Comparison of ENCODE assay signal across 8 mouse cellular contexts in the genomic region with DNA sequence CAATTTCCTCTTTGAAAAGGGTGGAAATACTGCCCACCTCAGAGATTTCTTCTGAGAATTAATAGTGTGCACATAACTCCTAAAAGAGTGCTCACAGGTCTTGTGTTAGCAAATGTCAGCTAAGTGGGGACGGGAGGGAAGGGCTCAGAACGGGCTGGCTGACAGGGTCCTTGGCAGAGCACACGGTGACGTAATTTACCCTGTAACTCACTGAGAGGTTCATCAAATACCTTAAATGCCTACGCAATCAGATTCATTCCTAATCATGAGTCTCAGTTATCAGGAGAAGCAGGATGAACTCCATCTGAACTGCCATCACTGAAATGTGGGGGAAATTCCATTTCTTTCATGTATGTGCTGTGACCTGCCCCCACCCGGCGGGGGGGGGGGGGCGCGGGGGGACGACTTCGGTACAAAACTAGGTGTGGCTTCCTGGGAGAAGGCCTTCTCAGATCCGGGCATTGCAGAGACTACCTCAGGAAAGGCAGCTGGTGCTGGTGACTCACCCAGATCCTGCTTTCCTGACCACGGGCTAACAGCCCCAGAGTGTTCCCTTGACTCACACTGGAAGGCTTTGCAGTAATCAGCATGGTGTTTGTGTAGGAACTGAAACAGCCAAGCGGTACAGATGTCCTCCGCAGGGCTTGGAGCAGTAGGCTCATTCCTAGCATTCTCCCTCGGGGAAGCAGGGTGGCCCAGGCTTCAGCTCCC.
A peak's percentile ranks its signal among the peaks of the same experiment; 100 is the strongest.
DNase-seq lines count a peak whose midpoint lies in the region; ATAC-seq and TF ChIP-seq lines count a peak whose summit lies in the region.

No protein-coding gene starts in this region.

- no peaks in the 10 kb centered on the region for H3K36me3 ChIP-seq in hindbrain, embryonic 10.5 days
- no peaks in the 10 kb centered on the region for H3K36me3 ChIP-seq in hindbrain, embryonic 13.5 days
- H3K36me3 ChIP-seq in embryonic facial prominence, embryonic 12.5 days = no peaks in the 10 kb centered on the region
- H3K36me3 ChIP-seq in lung, embryonic 14.5 days (ENCODE audit: insufficient read depth) = no peaks in the 10 kb centered on the region
- H3K36me3 ChIP-seq in midbrain, embryonic 16.5 days (ENCODE audit: control insufficient read depth, insufficient read depth, low read length) = no peaks in the 10 kb centered on the region

- in situ Hi-C loops in Patski (cut with MboI; ENCODE audit: low pct_unique_long_range_greater_than_20kb) = loop anchor here (5.0 kb wide), 2 partner anchors 63 to 77 kb away; no protein-coding TSS in a partner anchor

- H3K4me2 ChIP-seq in hindbrain, embryonic 13.5 days = no peak overlapping the region
- H3K4me2 ChIP-seq in embryonic facial prominence, embryonic 12.5 days (replicated peaks) = no peak overlapping the region
- H3K4me2 ChIP-seq in lung, embryonic 14.5 days = peak overlapping the region; percentile 34
- H3K4me2 ChIP-seq in midbrain, embryonic 16.5 days (ENCODE audit: low read length) = no peak overlapping the region

- ATAC-seq in hindbrain, embryonic 13.5 days (ENCODE audit: low FRiP score) = no peak
- ATAC-seq in Patski = peak; percentile 98
- ATAC-seq in embryonic facial prominence, embryonic 12.5 days (ENCODE audit: insufficient number of reproducible peaks, insufficient read depth, low FRiP score, low TSS enrichment) = 0 out of 2 replicates have a peak, but pooled peaks have one; percentile 22
- ATAC-seq in lung, embryonic 14.5 days (ENCODE audit: insufficient read depth) = peak; percentile 87
- ATAC-seq in midbrain, embryonic 16.5 days = no peak

- no peak for TF ChIP-seq CTCF in Patski (IDR thresholded peaks at IDR 0.05)
- TF ChIP-seq CTCF in lung, embryonic 14.5 days (IDR thresholded peaks at IDR 0.05; ENCODE audit: low read depth) = no peak

- peaks cover 26% of the 10 kb centered on the region for H3K4me1 ChIP-seq in hindbrain, embryonic 10.5 days (replicated peaks)
- peaks cover 8% of the 10 kb centered on the region for H3K4me1 ChIP-seq in hindbrain, embryonic 13.5 days (replicated peaks)
- peaks cover 14% of the 10 kb centered on the region for H3K4me1 ChIP-seq in embryonic facial prominence, embryonic 12.5 days
- H3K4me1 ChIP-seq in lung, embryonic 14.5 days (ENCODE audit: insufficient read depth) = peaks cover 6% of the 10 kb centered on the region; the same call in 1 of the 2 replicates
- no peaks in the 10 kb centered on the region for H3K4me1 ChIP-seq in midbrain, embryonic 16.5 days (ENCODE audit: control insufficient read depth, insufficient read depth, low read length)

- DNase-seq in hindbrain, embryonic 10.5 days (ENCODE audit: low spot score) = no peak
- DNase-seq in Patski (ENCODE audit: low read depth, low spot score) = peak; percentile 91
- peak; percentile 67 to 69 for DNase-seq in heart, postnatal 10 days
- DNase-seq in lung, embryonic 14.5 days = peak; percentile 67
- peak; percentile 38 for DNase-seq in urinary bladder, postnatal 25 days (ENCODE audit: low spot score)

- intact Hi-C loops in heart, postnatal 10 days (cut with DNase I) = loop anchor here (2.0 kb wide), 1 partner anchor 63 kb away; no protein-coding TSS in a partner anchor

- H3K4me3 ChIP-seq in hindbrain, embryonic 10.5 days = no peak overlapping the region
- no peak overlapping the region for H3K4me3 ChIP-seq in hindbrain, embryonic 13.5 days
- no peak overlapping the region for H3K4me3 ChIP-seq in embryonic facial prominence, embryonic 12.5 days
- no peak overlapping the region for H3K4me3 ChIP-seq in lung, embryonic 14.5 days (ENCODE audit: low read depth, low read length)
- no peak overlapping the region for H3K4me3 ChIP-seq in midbrain, embryonic 16.5 days (ENCODE audit: low read depth, low read length)

- H3K27ac ChIP-seq in hindbrain, embryonic 10.5 days = peak overlapping the region; percentile 25; the same call in 1 of the 2 replicates
- no peak overlapping the region for H3K27ac ChIP-seq in hindbrain, embryonic 13.5 days
- H3K27ac ChIP-seq in embryonic facial prominence, embryonic 12.5 days = peak overlapping the region; percentile 58
- peak overlapping the region; percentile 69 for H3K27ac ChIP-seq in lung, embryonic 14.5 days (ENCODE audit: low read depth)
- no peak overlapping the region for H3K27ac ChIP-seq in midbrain, embryonic 16.5 days (ENCODE audit: low read length)

- 37% methylated on average over 16 of the region's 16 CpGs for WGBS in hindbrain, embryonic 10.5 days
- WGBS in hindbrain, embryonic 13.5 days = 53% methylated on average over 16 of the region's 16 CpGs
- 30% methylated on average over 16 of the region's 16 CpGs for WGBS in embryonic facial prominence, embryonic 12.5 days
- 12% methylated on average over 16 of the region's 16 CpGs for WGBS in lung, embryonic 14.5 days
- 44% methylated on average over 16 of the region's 16 CpGs for WGBS in midbrain, embryonic 16.5 days

- H3K9ac ChIP-seq in hindbrain, embryonic 13.5 days = no peak overlapping the region
- H3K9ac ChIP-seq in embryonic facial prominence, embryonic 12.5 days = no peak overlapping the region
- H3K9ac ChIP-seq in lung, embryonic 14.5 days = no peak overlapping the region
- no peak overlapping the region for H3K9ac ChIP-seq in midbrain, embryonic 16.5 days (ENCODE audit: low read depth, low read length)

- CTCF ChIA-PET in Patski (lab: Charles Lee) = interaction anchor here (0.9 to 2.5 kb wide), 4 partner anchors 11 to 67 kb away, joined by 3 to 7 read pairs (median 4); no protein-coding TSS in a partner anchor

- no peaks in the 10 kb centered on the region for H3K27me3 ChIP-seq in hindbrain, embryonic 10.5 days (ENCODE audit: insufficient read depth, poor library complexity, severe bottlenecking)
- H3K27me3 ChIP-seq in hindbrain, embryonic 13.5 days = no peaks in the 10 kb centered on the region
- H3K27me3 ChIP-seq in Patski = no peaks in the 10 kb centered on the region
- no peaks in the 10 kb centered on the region for H3K27me3 ChIP-seq in embryonic facial prominence, embryonic 12.5 days
- no peaks in the 10 kb centered on the region for H3K27me3 ChIP-seq in lung, embryonic 14.5 days (ENCODE audit: insufficient read depth, low read length)
- no peaks in the 10 kb centered on the region for H3K27me3 ChIP-seq in midbrain, embryonic 16.5 days (ENCODE audit: control insufficient read depth, insufficient read depth, low read depth, low read length)

- no peaks in the 10 kb centered on the region for H3K9me3 ChIP-seq in hindbrain, embryonic 10.5 days
- no peaks in the 10 kb centered on the region for H3K9me3 ChIP-seq in hindbrain, embryonic 13.5 days
- no peaks in the 10 kb centered on the region for H3K9me3 ChIP-seq in embryonic facial prominence, embryonic 12.5 days
- H3K9me3 ChIP-seq in lung, embryonic 14.5 days (ENCODE audit: low read depth, low read length) = no peaks in the 10 kb centered on the region
- H3K9me3 ChIP-seq in midbrain, embryonic 16.5 days (replicated peaks; ENCODE audit: control insufficient read depth, low read length, poor library complexity, severe bottlenecking) = no peaks in the 10 kb centered on the region

- POLR2A ChIA-PET in Patski (lab: Charles Lee) = interaction anchor here (1.1 to 1.2 kb wide), 2 partner anchors 19 to 64 kb away, joined by 3 to 4 read pairs; no protein-coding TSS in a partner anchor

Comparison
In these comparisons a context has a peak if more than half of its experiments do, and no peak if none do; other contexts are left out.
1. H3K27ac ChIP-seq: peak in hindbrain, embryonic 10.5 days (single experiment), embryonic facial prominence, embryonic 12.5 days (single experiment) and lung, embryonic 14.5 days (single experiment); none in hindbrain, embryonic 13.5 days (single experiment) and midbrain, embryonic 16.5 days (single experiment).
2. ATAC-seq: peak in Patski (single experiment), embryonic facial prominence, embryonic 12.5 days (single experiment) and lung, embryonic 14.5 days (single experiment); none in hindbrain, embryonic 13.5 days (single experiment) and midbrain, embryonic 16.5 days (single experiment).